Mouse (Mus musculus) thymus, adult 2 months (tissue): Measurements from ENCODE around the gene Maml3.

ENCODE experiments used
- CTCF ChIP-seq: fragments of 200-500 bp; IDR thresholded peaks from 2 replicates; pipeline ENCODE4 v1.5.1; 2012; ENCODE audit warnings: mild to moderate bottlenecking, control low read depth, low read length, moderate library complexity, borderline replicate concordance; ENCODE audit not compliant: control insufficient read depth, poor library complexity, insufficient read depth; ENCODE audit errors: extremely low read depth
- POLR2A ChIP-seq: fragments of 200-500 bp; IDR thresholded peaks from 2 replicates; pipeline ENCODE4 v1.6.1; 2012; ENCODE audit warnings: mild to moderate bottlenecking, low read length, control low read depth, moderate library complexity; ENCODE audit not compliant: control insufficient read depth, poor library complexity, insufficient read depth; ENCODE audit errors: extremely low read depth

GRCm38 (mm10) chr3:51981496-51981895 is 123.4 kb downstream of the Maml3 start:
- TF ChIP-seq CTCF = no peak
- TF ChIP-seq POLR2A = no peak
